2 mouse cellular contexts compared by ENCODE assay signal in the genomic region with DNA sequence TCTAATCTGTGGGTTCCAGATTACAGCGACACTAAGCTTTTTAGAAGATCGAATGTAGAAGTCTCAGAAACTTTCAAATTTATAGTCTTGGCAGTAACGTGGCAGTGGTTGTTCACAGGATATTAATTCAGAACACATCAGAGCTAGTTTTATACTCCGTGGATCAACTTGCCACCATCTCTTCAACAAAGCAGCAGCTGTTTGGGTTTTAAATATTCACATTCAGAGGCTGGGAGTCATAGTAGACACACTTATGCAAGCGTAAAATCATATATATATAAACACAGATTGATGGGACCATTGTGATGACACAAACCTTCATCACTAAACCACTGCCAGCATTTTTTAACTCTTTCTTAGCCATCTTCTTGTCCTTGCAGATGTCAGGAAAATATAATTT.
TF ChIP-seq lines count a peak whose summit lies in the region.

No protein-coding gene starts in this region.

TF ChIP-seq in CH12.LX, 34 proteins besides CTCF, POLR2A, EP300 and RAD21 (continued from another document):
- TF ChIP-seq ZKSCAN1 (IDR thresholded peaks at IDR 0.05; ENCODE audit: borderline replicate concordance, low read depth, low read length) (no peak), USF1 (IDR thresholded peaks at IDR 0.05; ENCODE audit: low read depth, low read length) (no peak), ZC3H11A (IDR thresholded peaks at IDR 0.05; ENCODE audit: low read depth, low read length) (no peak), MAZ (IDR thresholded peaks at IDR 0.05; ENCODE audit: low read depth, low read length) (no peak), SMC3 (IDR thresholded peaks at IDR 0.05; ENCODE audit: low read depth, low read length) (no peak), JUN (IDR thresholded peaks at IDR 0.05; ENCODE audit: insufficient read depth, low read depth, low read length) (no peak), KAT2A (IDR thresholded peaks at IDR 0.05; ENCODE audit: insufficient replicate concordance, low read length) (no peak), MAX (IDR thresholded peaks at IDR 0.05; ENCODE audit: low read length) (no peak), GABPA (IDR thresholded peaks at IDR 0.05; ENCODE audit: insufficient replicate concordance, low read depth, low read length) (no peak)

TF ChIP-seq in myocyte, 11 proteins besides CTCF, POLR2A, EP300 and RAD21:
- TF ChIP-seq TCF3 (IDR thresholded peaks at IDR 0.05; ENCODE audit: insufficient read length, low read depth): no peak
- TF ChIP-seq SRF (IDR thresholded peaks at IDR 0.05; ENCODE audit: control insufficient read depth, insufficient read length, low read depth): no peak
- TF ChIP-seq POLR2AphosphoS2 (IDR thresholded peaks at IDR 0.05; ENCODE audit: insufficient read length, low read depth): no peak
- TF ChIP-seq MYOG (IDR thresholded peaks at IDR 0.05; ENCODE audit: control insufficient read depth in 1 of 3, insufficient read depth in 1 of 3, insufficient read length in 2 of 3, low read depth in 2 of 3): no peak
- TF ChIP-seq CEBPB (IDR thresholded peaks at IDR 0.05; ENCODE audit: insufficient read depth, poor library complexity, severe bottlenecking): no peak
- no peak for TF ChIP-seq E2F4 (IDR thresholded peaks at IDR 0.05; ENCODE audit: insufficient read depth)
- TF ChIP-seq MYOD1 (IDR thresholded peaks at IDR 0.05; ENCODE audit: control insufficient read depth in 1 of 3, insufficient read length in 2 of 3, low read depth in 2 of 3): no peak
- TF ChIP-seq REST (IDR thresholded peaks at IDR 0.05; ENCODE audit: insufficient read depth, insufficient read length): no peak
- TF ChIP-seq MAX (IDR thresholded peaks at IDR 0.05; ENCODE audit: low read depth): no peak
- TF ChIP-seq USF1 (IDR thresholded peaks at IDR 0.05; ENCODE audit: low read depth): no peak
- no peak for TF ChIP-seq TCF12 (IDR thresholded peaks at IDR 0.05; ENCODE audit: insufficient read depth, poor library complexity, severe bottlenecking)
TF ChIP-seq in myocyte: peak in this region for 0.
